Mouse (Mus musculus): Measurements from ENCODE around the gene Tbx19.

GRCm38 (mm10) chr1:165190068-165190467, 29.5 kb upstream of the Tbx19 start:
- TF ChIP-seq POLR2A (IDR thresholded peaks at IDR 0.05; ENCODE audit: low read depth, low read length) = no peak
- no peak for TF ChIP-seq CTCF (conservative IDR thresholded peaks at IDR 0.05 in 1 of 2, IDR thresholded peaks at IDR 0.05 in 1 of 2; ENCODE audit: low read depth in 2 of 2, low read length in 2 of 2)
- TF ChIP-seq CHD1 (IDR thresholded peaks at IDR 0.05; ENCODE audit: low read depth, low read length) = no peak
- TF ChIP-seq BHLHE40 (IDR thresholded peaks at IDR 0.05; ENCODE audit: low read depth, low read length) = no peak
- TF ChIP-seq POLR2AphosphoS2 (IDR thresholded peaks at IDR 0.05; ENCODE audit: low read depth, low read length) = no peak
- TF ChIP-seq E2F4 (IDR thresholded peaks at IDR 0.05; ENCODE audit: insufficient replicate concordance, low read depth, low read length) = no peak
- no peak for TF ChIP-seq EP300 (IDR thresholded peaks at IDR 0.05; ENCODE audit: low read length)
- TF ChIP-seq ZMIZ1 (IDR thresholded peaks at IDR 0.05; ENCODE audit: low read depth, low read length) = no peak
- TF ChIP-seq GABPA (IDR thresholded peaks at IDR 0.05; ENCODE audit: insufficient replicate concordance, low read depth, low read length) = no peak
- no peak for TF ChIP-seq TBP (conservative IDR thresholded peaks at IDR 0.05; ENCODE audit: low read depth, low read length)
- TF ChIP-seq USF1 (IDR thresholded peaks at IDR 0.05; ENCODE audit: low read depth, low read length) = no peak
- no peak for TF ChIP-seq MAX (IDR thresholded peaks at IDR 0.05; ENCODE audit: low read length)
- TF ChIP-seq MAZ (IDR thresholded peaks at IDR 0.05; ENCODE audit: low read depth, low read length) = no peak
